Mouse (Mus musculus): ENCODE measurements around the gene Plin4.

- TF ChIP-seq CTCF (IDR thresholded peaks at IDR 0.05; ENCODE audit: insufficient read depth, low read depth, low read length) = no peak
- TF ChIP-seq POLR2A (IDR thresholded peaks at IDR 0.05; ENCODE audit: insufficient read depth, low read depth, low read length) = no peak
Observed at GRCm38 (mm10) chr17:56116193-56116592, 6.6 kb upstream of the Plin4 start.

Data from olfactory bulb, adult 2 months (tissue).